Mouse (Mus musculus): Measurements from ENCODE around the gene Olfr649.
A peak's percentile ranks its signal among the peaks of the same experiment; 100 is the strongest.

DNA sequence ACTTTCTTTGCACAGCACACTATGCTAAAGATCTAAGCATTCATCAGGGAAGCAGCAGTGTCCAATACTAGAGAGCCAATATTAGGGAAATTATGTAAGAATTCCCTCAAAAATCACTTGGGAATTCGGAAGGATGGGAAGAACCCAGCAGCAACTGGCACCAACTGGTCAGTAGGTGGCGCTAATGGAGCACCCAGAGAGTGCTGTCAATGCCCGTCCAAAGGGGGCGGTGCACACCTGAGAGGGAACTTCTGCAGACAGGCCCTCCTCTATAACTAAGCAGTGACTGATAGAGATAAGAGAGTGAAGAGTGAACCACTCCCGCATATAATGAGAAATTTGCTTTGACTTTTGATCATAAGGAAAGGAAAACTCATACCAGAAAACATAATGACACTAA, 4.0 kb upstream of the Olfr649 start:
- TF ChIP-seq CTCF (IDR thresholded peaks at IDR 0.05; ENCODE audit: extremely low read depth, insufficient read depth, low read length) (peak; percentile 77), POLR2A (IDR thresholded peaks at IDR 0.05; ENCODE audit: extremely low read depth, insufficient read depth, low read length) (no peak)
